Mouse (Mus musculus) limb, embryonic 11.5 days (tissue): ENCODE data around the gene Gcsam. TPM values are rescaled to one million over a fixed set of nuclear protein-coding genes. Genes with fewer than 3 reads are reported as not detected.
A peak's percentile ranks its signal among the peaks of the same experiment; 100 is the strongest.

Experiments
- ATAC-seq: fragments of 200-750 bp; cut with Nextera tagmentation; 2 replicates; pipeline ENCODE4 v1.8.0; 2017; ENCODE audit warnings: low read depth; ENCODE audit not compliant: insufficient number of reproducible peaks, low FRiP score, low TSS enrichment
- DNase-seq: peaks from one replicate; pipeline ENCODE4 v3.0.0-alpha.2; 2015; ENCODE audit warnings: low spot score
- H3K27ac ChIP-seq: fragments of 300-500 bp; sonication (generic); replicated peaks from 2 replicates; pipeline ENCODE4 v1.5.1; 2014; ENCODE audit warnings: low read depth, mild to moderate bottlenecking, low read length
- H3K27me3 ChIP-seq: fragments of 300-500 bp; sonication (generic); 2 replicates; pipeline ENCODE4 v1.6.1; 2014; ENCODE audit warnings: mild to moderate bottlenecking, low read length, mixed read lengths; ENCODE audit not compliant: control insufficient read depth, insufficient read depth
- H3K36me3 ChIP-seq: fragments of 300-500 bp; sonication (generic); 2 replicates; pipeline ENCODE4 v1.6.1; 2014; ENCODE audit warnings: mild to moderate bottlenecking, low read length, moderate library complexity, mixed read lengths; ENCODE audit not compliant: control insufficient read depth, insufficient read depth
- H3K4me1 ChIP-seq: fragments of 300-500 bp; sonication (generic); 2 replicates; pipeline ENCODE4 v1.6.1; 2014; ENCODE audit warnings: low read length, mixed read lengths; ENCODE audit not compliant: control insufficient read depth, insufficient read depth
- H3K4me2 ChIP-seq: fragments of 300-500 bp; sonication (generic); 2 replicates; pipeline ENCODE4 v1.6.1; 2014; ENCODE audit warnings: low read depth, mild to moderate bottlenecking, moderate library complexity; ENCODE audit not compliant: severe bottlenecking
- H3K4me3 ChIP-seq: fragments of 300-500 bp; sonication (generic); 2 replicates; pipeline ENCODE4 v1.5.1; 2014; ENCODE audit warnings: low read depth, low read length
- H3K9ac ChIP-seq: fragments of 300-500 bp; sonication (generic); 2 replicates; pipeline ENCODE4 v1.6.1; 2014; ENCODE audit warnings: mild to moderate bottlenecking, low read length
- H3K9me3 ChIP-seq: fragments of 300-500 bp; sonication (generic); 2 replicates; pipeline ENCODE4 v1.6.1; 2016; ENCODE audit warnings: low read length; ENCODE audit not compliant: control insufficient read depth
- WGBS: fragments of 180-500 bp; shearing (Covaris S2); extraction: QIAGEN DNeasy Blood & Tissue Kit; methylation state at CpG from one replicate; pipeline ENCODE4 v1.1.7; 2014; 5-methylcytosine and 5-hydroxymethylcytosine counted together
- polyA plus RNA-seq: library from polyadenylated mRNA; unstranded; fragments of >200 nt; fragmentation: Nextera tagmentation; extraction: Ambion mirVana; gene quantifications from 2 replicates; pipeline ENCODE4 v1.2.1, GENCODE M21; 2014

The Gcsam gene
- polyA plus RNA-seq, 1 experiment from 2014 or later, result 0.04 TPM

DNA sequence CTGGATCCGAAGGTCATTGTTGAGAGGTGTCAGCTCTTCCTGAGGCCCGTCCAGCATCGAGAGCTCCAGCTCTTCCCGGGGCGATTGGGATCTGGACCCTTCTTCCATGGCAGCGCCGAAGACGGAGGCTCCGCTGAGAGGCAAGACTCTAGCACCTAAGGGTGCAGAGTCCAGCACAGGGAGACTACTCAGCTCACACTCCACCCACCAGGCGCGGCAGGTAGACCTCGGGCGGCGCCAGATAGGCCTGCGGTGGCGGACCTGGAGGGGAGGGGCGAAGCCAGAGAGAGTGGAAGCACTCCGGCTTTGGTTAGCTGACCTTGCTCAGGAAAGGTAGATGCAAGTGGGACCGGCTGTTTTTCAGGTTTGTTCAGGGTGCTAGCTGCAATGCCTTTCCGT lies 43.8 kb downstream of the Gcsam start, which contains the start of gene BC016579:
TSS of gene BC016579 (minus strand) at position 135 of the 399 bp plus-strand sequence.
- Histone ChIP-seq H3K9ac (no peak within 1 kb of the TSS), H3K4me3 (peak within 1 kb of the TSS; percentile 23; the same call in 1 of the 2 replicates), H3K9me3 (no peaks in the 10 kb centered on the region), H3K27me3 (0 out of 2 replicates have a peak, but pooled peaks cover 6% of the 10 kb centered on the region), H3K4me1 (no peaks in the 10 kb centered on the region), H3K4me2 (peak within 1 kb of the TSS; percentile 53), H3K36me3 (no peaks in the 10 kb centered on the region), H3K27ac (no peak within 1 kb of the TSS)
- DNase-seq (peak; percentile 32), ATAC-seq (no peak)
- 4% methylated on average over 20 of the region's 20 CpGs for WGBS

DNA sequence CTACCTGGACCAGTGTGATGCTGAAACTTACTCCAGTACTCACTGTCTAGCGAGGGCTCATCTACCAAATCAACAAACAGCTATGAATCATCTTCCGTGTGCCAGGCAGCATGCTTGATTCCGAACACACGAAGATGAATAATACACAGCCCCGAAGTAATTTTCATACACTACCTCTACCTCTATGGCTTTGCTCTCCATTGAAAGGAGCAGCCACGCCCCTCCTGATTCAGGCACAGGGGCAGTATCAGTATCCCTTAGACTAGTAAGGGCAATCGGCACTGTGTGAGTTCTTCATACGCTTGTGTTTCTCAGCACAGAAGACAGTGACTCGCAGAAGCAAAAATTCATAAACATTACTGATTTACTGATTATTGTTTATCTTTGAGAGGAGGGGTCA lies 44.3 kb downstream of the Gcsam start:
- no peak overlapping the region for H3K4me2 ChIP-seq
- H3K4me3 ChIP-seq, result no peak overlapping the region
- H3K9me3 ChIP-seq, result no peaks in the 10 kb centered on the region

GRCm38 (mm10) chr16:45657574-45658159 lies 47.5 kb downstream of the Gcsam start:
- H3K9me3 ChIP-seq, result no peaks in the 10 kb centered on the region
- WGBS, result 90% methylated on average over 12 of the region's 12 CpGs
- no peak overlapping the region for H3K4me2 ChIP-seq
- H3K36me3 ChIP-seq, result no peaks in the 10 kb centered on the region
- H3K27me3 ChIP-seq, result 0 out of 2 replicates have a peak, but pooled peaks cover 6% of the 10 kb centered on the region
- H3K4me1 ChIP-seq, result no peaks in the 10 kb centered on the region
- H3K27ac ChIP-seq, result no peak overlapping the region
- H3K9ac ChIP-seq, result no peak overlapping the region
- ATAC-seq (no peak), DNase-seq (no peak)
- H3K4me3 ChIP-seq, result no peak overlapping the region

More for the DNA sequence above, 44.3 kb downstream of the Gcsam start:
- 66% methylated on average over 9 of the region's 9 CpGs for WGBS
- H3K27ac ChIP-seq, result no peak overlapping the region
- 0 out of 2 replicates have a peak, but pooled peaks cover 6% of the 10 kb centered on the region for H3K27me3 ChIP-seq
- no peaks in the 10 kb centered on the region for H3K4me1 ChIP-seq
- no peak overlapping the region for H3K9ac ChIP-seq
- H3K36me3 ChIP-seq, result no peaks in the 10 kb centered on the region
- ATAC-seq, result no peak
- DNase-seq, result no peak

GRCm38 (mm10) chr16:45658248-45658647 lies 48.1 kb downstream of the Gcsam start:
- ATAC-seq, result no peak
- no peak overlapping the region for H3K4me3 ChIP-seq
- DNase-seq, result no peak
- H3K9ac ChIP-seq, result no peak overlapping the region
- H3K36me3 ChIP-seq, result no peaks in the 10 kb centered on the region
- no peaks in the 10 kb centered on the region for H3K9me3 ChIP-seq
- 100% methylated on average over 1 of the region's 1 CpGs for WGBS
- H3K27me3 ChIP-seq, result 0 out of 2 replicates have a peak, but pooled peaks cover 6% of the 10 kb centered on the region
- H3K27ac ChIP-seq, result no peak overlapping the region
- no peak overlapping the region for H3K4me2 ChIP-seq
- no peaks in the 10 kb centered on the region for H3K4me1 ChIP-seq

- DNase-seq (no peak), ATAC-seq (no peak)
- H3K9me3 ChIP-seq, result no peaks in the 10 kb centered on the region
- H3K4me3 ChIP-seq, result no peak overlapping the region
- H3K27ac ChIP-seq, result no peak overlapping the region
- H3K4me1 ChIP-seq, result no peaks in the 10 kb centered on the region
- H3K9ac ChIP-seq, result no peak overlapping the region
- H3K4me2 ChIP-seq, result no peak overlapping the region
- 91% methylated on average over 4 of the region's 4 CpGs for WGBS
- H3K36me3 ChIP-seq, result no peaks in the 10 kb centered on the region
- no peaks in the 10 kb centered on the region for H3K27me3 ChIP-seq
Observed at GRCm38 (mm10) chr16:45659596-45659995, 49.4 kb downstream of the Gcsam start.

DNA sequence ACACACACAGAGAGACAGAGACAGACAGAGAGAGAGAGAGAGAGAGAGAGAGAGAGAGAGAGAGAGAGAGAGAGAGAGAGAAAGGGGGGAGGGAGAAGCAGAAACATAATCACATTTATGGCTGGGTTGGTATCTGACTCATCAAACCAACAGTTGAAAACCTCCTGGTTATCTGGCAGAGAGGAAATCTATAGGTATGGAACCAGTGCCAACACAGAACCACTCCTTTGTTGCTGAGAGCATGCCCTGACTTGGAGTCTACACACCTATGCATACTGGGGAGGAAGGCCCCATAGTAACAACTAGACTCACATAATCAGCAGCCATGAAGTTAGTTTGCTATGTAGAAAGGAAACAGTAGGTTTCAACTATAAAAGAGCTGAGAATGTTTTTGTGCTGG lies 52.2 kb downstream of the Gcsam start:
- Histone ChIP-seq H3K4me1 (no peaks in the 10 kb centered on the region), H3K27me3 (no peaks in the 10 kb centered on the region), H3K4me2 (no peak overlapping the region), H3K4me3 (no peak overlapping the region), H3K36me3 (no peaks in the 10 kb centered on the region), H3K9ac (no peak overlapping the region), H3K9me3 (no peaks in the 10 kb centered on the region), H3K27ac (no peak overlapping the region)
- DNase-seq, result no peak
- no peak for ATAC-seq

- no peak overlapping the region for H3K9ac ChIP-seq
- 83% methylated on average over 2 of the region's 2 CpGs for WGBS
- H3K4me2 ChIP-seq, result no peak overlapping the region
- no peak overlapping the region for H3K4me3 ChIP-seq
- no peak for ATAC-seq
- no peaks in the 10 kb centered on the region for H3K27me3 ChIP-seq
- H3K4me1 ChIP-seq, result no peaks in the 10 kb centered on the region
- H3K9me3 ChIP-seq, result no peaks in the 10 kb centered on the region
- no peak overlapping the region for H3K27ac ChIP-seq
- H3K36me3 ChIP-seq, result no peaks in the 10 kb centered on the region
- DNase-seq, result no peak
Observed at GRCm38 (mm10) chr16:45666136-45666535, 56.0 kb downstream of the Gcsam start.

GRCm38 (mm10) chr16:45668178-45668577 lies 58.0 kb downstream of the Gcsam start:
- H3K9ac ChIP-seq, result no peak overlapping the region
- no peak for DNase-seq
- WGBS, result 62% methylated on average over 3 of the region's 3 CpGs

DNA sequence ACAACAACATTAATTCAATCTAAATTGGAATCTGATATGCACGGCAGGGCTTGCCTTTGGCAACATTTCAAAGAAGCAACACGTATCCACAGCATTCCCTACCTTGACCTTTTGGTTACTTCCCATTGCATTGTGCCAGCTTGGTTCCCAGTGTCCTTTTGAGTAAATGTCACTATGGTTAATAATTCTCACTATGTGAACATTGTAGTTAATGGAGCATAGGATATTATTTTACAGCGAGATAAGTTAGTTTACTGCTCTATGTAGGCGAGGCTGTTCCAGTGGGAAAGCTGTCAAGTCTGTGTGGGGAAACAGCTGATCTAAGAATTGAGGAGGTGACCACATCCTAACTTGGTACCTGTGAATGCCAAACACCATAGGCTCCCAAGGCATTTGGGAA lies 59.8 kb downstream of the Gcsam start:
- Histone ChIP-seq H3K27ac (no peak overlapping the region), H3K36me3 (no peaks in the 10 kb centered on the region), H3K4me1 (no peaks in the 10 kb centered on the region), H3K9ac (no peak overlapping the region), H3K4me3 (no peak overlapping the region), H3K27me3 (no peaks in the 10 kb centered on the region), H3K4me2 (no peak overlapping the region), H3K9me3 (no peaks in the 10 kb centered on the region)
- ATAC-seq, result no peak
- no peak for DNase-seq
- WGBS, result 90% methylated on average over 4 of the region's 4 CpGs

More at GRCm38 (mm10) chr16:45668178-45668577, 58.0 kb downstream of the Gcsam start:
- Histone ChIP-seq H3K27me3 (no peaks in the 10 kb centered on the region), H3K4me3 (no peak overlapping the region), H3K4me1 (no peaks in the 10 kb centered on the region), H3K4me2 (no peak overlapping the region), H3K9me3 (no peaks in the 10 kb centered on the region), H3K36me3 (no peaks in the 10 kb centered on the region), H3K27ac (no peak overlapping the region)
- no peak for ATAC-seq
